Mouse (Mus musculus): ENCODE measurements around the gene Lypd8.

The Lypd8 gene

DNA sequence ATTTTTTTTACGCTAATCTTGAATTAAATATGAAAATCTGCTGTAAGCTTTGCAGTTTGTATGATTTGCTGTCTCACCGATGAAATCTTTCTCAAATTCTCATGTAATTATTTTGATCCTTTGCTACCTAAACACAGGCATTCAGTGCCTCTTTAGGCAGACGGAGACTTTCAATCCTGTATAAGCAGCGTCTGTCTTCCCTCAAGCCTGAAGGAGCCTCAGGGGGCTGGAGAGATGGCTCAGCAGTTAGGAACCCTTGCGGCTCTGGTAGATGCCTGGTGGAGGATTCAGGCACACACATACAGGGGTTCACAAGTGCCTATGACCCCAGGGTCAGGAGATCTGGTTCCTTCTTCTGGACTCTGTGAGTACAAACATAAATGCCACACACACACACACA is 21.8 kb downstream of the Lypd8 start:
- DNase-seq = no peak

- DNase-seq = no peak
Observed at GRCm38 (mm10) chr11:58408066-58408465, 29.2 kb downstream of the Lypd8 start.

GRCm38 (mm10) chr11:58418336-58418735 is 39.5 kb downstream of the Lypd8 start:
- no peak for DNase-seq

DNA sequence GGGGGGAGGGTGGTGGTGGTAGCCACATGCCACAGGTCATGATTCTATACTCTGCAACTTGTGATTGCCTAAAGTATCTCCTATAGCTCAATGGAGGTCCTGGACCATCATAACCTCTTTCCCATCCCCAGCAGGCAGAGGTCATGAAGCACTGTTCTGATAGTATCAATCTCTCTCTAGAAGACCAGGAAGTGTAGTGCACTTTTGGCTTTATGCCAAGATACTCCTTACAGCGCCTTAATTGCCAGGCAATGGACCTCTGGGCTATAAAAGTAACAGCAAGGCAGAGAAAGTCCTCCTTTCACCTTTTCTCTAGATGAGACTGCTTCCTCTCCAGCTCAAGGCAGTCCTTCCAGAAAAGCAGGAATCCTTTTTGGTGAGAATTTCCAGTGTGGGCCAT is 42.0 kb downstream of the Lypd8 start, which contains the start of gene 1810065E05Rik:
Gene 1810065E05Rik, plus strand, starts transcription at position 297 of the 400 bp plus-strand sequence.
- no peak for DNase-seq

- no peak for DNase-seq
Observed at GRCm38 (mm10) chr11:58432259-58432658, 53.4 kb downstream of the Lypd8 start, which contains the start of gene Gm12253. TSS of gene Gm12253 (plus strand) at chr11:58432559.

- no peak for DNase-seq
Observed at GRCm38 (mm10) chr11:58437866-58438265, 59.0 kb downstream of the Lypd8 start.
